Mouse (Mus musculus) heart, embryonic 15.5 days (tissue): ENCODE measurements at regions not wholly inside any gene's neighbourhood (a gene's known extent, or its start where the extent isn't known, plus 50 kb on each side); places are given as distances from the start of the nearest gene placed in this dataset.

Experiments used
- ATAC-seq: fragments of 200-750 bp; cut with Nextera tagmentation; replicated peaks from 2 replicates; pipeline ENCODE4 v1.8.0; 2017; ENCODE audit warnings: low read depth, moderate TSS enrichment; ENCODE audit not compliant: insufficient number of reproducible peaks, insufficient read depth, low FRiP score
- H3K27ac ChIP-seq: fragments of 300-500 bp; sonication (generic); 2 replicates; pipeline ENCODE4 v1.5.1; 2015; ENCODE audit warnings: mild to moderate bottlenecking, inconsistent platforms
- H3K27me3 ChIP-seq: fragments of 300-500 bp; sonication (generic); 2 replicates; pipeline ENCODE4 v1.6.1; 2015; ENCODE audit warnings: inconsistent platforms
- H3K36me3 ChIP-seq: fragments of 300-500 bp; sonication (generic); 2 replicates; pipeline ENCODE4 v1.6.1; 2015; ENCODE audit warnings: mild to moderate bottlenecking, inconsistent platforms
- H3K4me1 ChIP-seq: fragments of 300-500 bp; sonication (generic); replicated peaks from 2 replicates; pipeline ENCODE4 v1.6.1; 2015; ENCODE audit warnings: inconsistent platforms
- H3K4me2 ChIP-seq: fragments of 300-500 bp; sonication (generic); 2 replicates; pipeline ENCODE4 v1.6.1; 2015; ENCODE audit warnings: inconsistent platforms, mild to moderate bottlenecking, moderate library complexity
- H3K4me3 ChIP-seq: fragments of 300-500 bp; sonication (generic); 2 replicates; pipeline ENCODE4 v1.5.1; 2015; ENCODE audit warnings: mild to moderate bottlenecking, inconsistent platforms
- H3K9ac ChIP-seq: fragments of 300-500 bp; sonication (generic); 2 replicates; pipeline ENCODE4 v1.6.1; 2015; ENCODE audit warnings: mild to moderate bottlenecking, inconsistent platforms
- H3K9me3 ChIP-seq: fragments of 300-500 bp; sonication (generic); replicated peaks from 2 replicates; pipeline ENCODE4 v1.6.1; 2016; ENCODE audit warnings: inconsistent platforms
- WGBS: fragments of 180-500 bp; shearing (Covaris S2); methylation state at CpG from one replicate; pipeline ENCODE4 v1.1.7; 2015; ENCODE audit warnings: mixed read lengths; 5-methylcytosine and 5-hydroxymethylcytosine counted together

GRCm38 (mm10) chr2:19086167-19086566 is 88.0 kb downstream of the 4930426L09Rik start:
- Histone ChIP-seq H3K4me1 (no peaks in the 10 kb centered on the region), H3K4me2 (no peak overlapping the region), H3K4me3 (no peak overlapping the region), H3K27ac (no peak overlapping the region), H3K9me3 (no peaks in the 10 kb centered on the region), H3K27me3 (no peaks in the 10 kb centered on the region), H3K9ac (no peak overlapping the region), H3K36me3 (no peaks in the 10 kb centered on the region)
- no peak for ATAC-seq
- WGBS = 49% methylated on average over 2 of the region's 2 CpGs

- WGBS = 88% methylated on average over 6 of the region's 6 CpGs
- H3K36me3 ChIP-seq = no peaks in the 10 kb centered on the region
- no peak for ATAC-seq
- H3K4me3 ChIP-seq = no peak overlapping the region
- no peak overlapping the region for H3K9ac ChIP-seq
- no peak overlapping the region for H3K4me2 ChIP-seq
- no peak overlapping the region for H3K27ac ChIP-seq
- H3K4me1 ChIP-seq = no peaks in the 10 kb centered on the region
- no peaks in the 10 kb centered on the region for H3K27me3 ChIP-seq
- H3K9me3 ChIP-seq = no peaks in the 10 kb centered on the region
These were observed 88.5 kb downstream of the 4930426L09Rik start for GRCm38 (mm10) chr2:19086621-19087020.

- no peak overlapping the region for H3K4me3 ChIP-seq
- no peak overlapping the region for H3K27ac ChIP-seq
- H3K4me2 ChIP-seq = no peak overlapping the region
- 86% methylated on average over 2 of the region's 2 CpGs for whole genome bisulfite sequencing
- H3K9me3 ChIP-seq = no peaks in the 10 kb centered on the region
- no peaks in the 10 kb centered on the region for H3K36me3 ChIP-seq
- H3K9ac ChIP-seq = no peak overlapping the region
- ATAC-seq = no peak
- H3K27me3 ChIP-seq = no peaks in the 10 kb centered on the region
- H3K4me1 ChIP-seq = no peaks in the 10 kb centered on the region
These were observed 99.7 kb upstream of the Armc3 start for GRCm38 (mm10) chr2:19099384-19099783.

- Histone ChIP-seq H3K4me1 (no peaks in the 10 kb centered on the region), H3K36me3 (no peaks in the 10 kb centered on the region), H3K9ac (no peak overlapping the region), H3K9me3 (no peaks in the 10 kb centered on the region), H3K27me3 (no peaks in the 10 kb centered on the region), H3K27ac (no peak overlapping the region), H3K4me3 (no peak overlapping the region), H3K4me2 (no peak overlapping the region)
- no peak for ATAC-seq
These were observed 90.3 kb upstream of the Armc3 start for GRCm38 (mm10) chr2:19108753-19109152.

- Histone ChIP-seq H3K4me2 (no peak overlapping the region), H3K27ac (no peak overlapping the region), H3K4me3 (no peak overlapping the region), H3K9ac (no peak overlapping the region), H3K27me3 (no peaks in the 10 kb centered on the region), H3K36me3 (no peaks in the 10 kb centered on the region), H3K4me1 (no peaks in the 10 kb centered on the region), H3K9me3 (no peaks in the 10 kb centered on the region)
- WGBS = 88% methylated on average over 1 of the region's 1 CpGs
- no peak for ATAC-seq
These were observed 79.2 kb upstream of the Armc3 start for GRCm38 (mm10) chr2:19119871-19120270.

GRCm38 (mm10) chr2:19132864-19133263 is 66.2 kb upstream of the Armc3 start:
- Histone ChIP-seq H3K4me1 (no peaks in the 10 kb centered on the region), H3K9me3 (no peaks in the 10 kb centered on the region), H3K36me3 (no peaks in the 10 kb centered on the region), H3K4me2 (no peak overlapping the region), H3K27me3 (no peaks in the 10 kb centered on the region), H3K27ac (no peak overlapping the region), H3K4me3 (no peak overlapping the region), H3K9ac (no peak overlapping the region)
- 72% methylated on average over 6 of the region's 6 CpGs for WGBS
- no peak for ATAC-seq

- H3K36me3 ChIP-seq = no peaks in the 10 kb centered on the region
- peaks cover 17% of the 10 kb centered on the region for H3K4me1 ChIP-seq
- no peak overlapping the region for H3K27ac ChIP-seq
- no peak overlapping the region for H3K9ac ChIP-seq
- ATAC-seq = no peak
- no peak overlapping the region for H3K4me2 ChIP-seq
- WGBS = 18% methylated on average over 2 of the region's 2 CpGs
- no peak overlapping the region for H3K4me3 ChIP-seq
- no peaks in the 10 kb centered on the region for H3K9me3 ChIP-seq
- no peaks in the 10 kb centered on the region for H3K27me3 ChIP-seq
These were observed 56.5 kb upstream of the Armc3 start for GRCm38 (mm10) chr2:19142586-19142985.

GRCm38 (mm10) chr2:19145412-19145811 is 53.7 kb upstream of the Armc3 start:
- peak overlapping the region; percentile 69 for H3K27ac ChIP-seq
- WGBS = 62% methylated on average over 3 of the region's 3 CpGs

GRCm38 (mm10) chr2:19145881-19146280 is 53.2 kb upstream of the Armc3 start:
- WGBS = 40% methylated on average over 2 of the region's 2 CpGs
- no peaks in the 10 kb centered on the region for H3K9me3 ChIP-seq
- no peak overlapping the region for H3K4me3 ChIP-seq
- peak overlapping the region; percentile 1; the same call in 1 of the 2 replicates for H3K4me2 ChIP-seq
- H3K4me1 ChIP-seq = peaks cover 24% of the 10 kb centered on the region
- no peaks in the 10 kb centered on the region for H3K27me3 ChIP-seq
- no peaks in the 10 kb centered on the region for H3K36me3 ChIP-seq
- ATAC-seq = peak; percentile 74; the same call in 1 of the 2 replicates
- H3K27ac ChIP-seq = peak overlapping the region; percentile 69
- H3K9ac ChIP-seq = no peak overlapping the region

More at GRCm38 (mm10) chr2:19145412-19145811, 53.7 kb upstream of the Armc3 start:
- no peak overlapping the region for H3K9ac ChIP-seq
- no peaks in the 10 kb centered on the region for H3K36me3 ChIP-seq
- H3K4me3 ChIP-seq = no peak overlapping the region
- H3K27me3 ChIP-seq = no peaks in the 10 kb centered on the region
- H3K9me3 ChIP-seq = no peaks in the 10 kb centered on the region
- H3K4me2 ChIP-seq = peak overlapping the region; percentile 1; the same call in 1 of the 2 replicates
- no peak for ATAC-seq
- H3K4me1 ChIP-seq = peaks cover 24% of the 10 kb centered on the region

- WGBS = 21% methylated on average over 6 of the region's 6 CpGs
- Histone ChIP-seq H3K36me3 (no peaks in the 10 kb centered on the region), H3K27me3 (no peaks in the 10 kb centered on the region), H3K4me1 (peaks cover 24% of the 10 kb centered on the region), H3K27ac (peak overlapping the region; percentile 69), H3K4me2 (peak overlapping the region; percentile 1), H3K9me3 (no peaks in the 10 kb centered on the region), H3K9ac (no peak overlapping the region), H3K4me3 (no peak overlapping the region)
- no peak for ATAC-seq
These were observed 52.8 kb upstream of the Armc3 start for GRCm38 (mm10) chr2:19146289-19146688.

GRCm38 (mm10) chr2:19148812-19149211 is 50.3 kb upstream of the Armc3 start:
- H3K27ac ChIP-seq = no peak overlapping the region
- H3K9ac ChIP-seq = no peak overlapping the region
- no peaks in the 10 kb centered on the region for H3K36me3 ChIP-seq
- H3K4me3 ChIP-seq = no peak overlapping the region
- H3K27me3 ChIP-seq = no peaks in the 10 kb centered on the region
- H3K9me3 ChIP-seq = no peaks in the 10 kb centered on the region
- 33% methylated on average over 5 of the region's 5 CpGs for WGBS
- ATAC-seq = 0 out of 2 replicates have a peak, but pooled peaks have one; percentile 47
- H3K4me1 ChIP-seq = peaks cover 24% of the 10 kb centered on the region
- no peak overlapping the region for H3K4me2 ChIP-seq
